Mouse (Mus musculus) layer of hippocampus, adult 9-10 months (tissue): ENCODE results near the gene Ggnbp2.

Experiments used
- DNase-seq: peaks from one replicate; pipeline ENCODE4 v3.0.0; 2022; ENCODE audit warnings: low spot score

Ggnbp2 gene

GRCm38 (mm10) chr11:84825261-84825807 is 45.3 kb downstream of the Ggnbp2 start:
- no peak for DNase-seq

- DNase-seq, result no peak
Observed at GRCm38 (mm10) chr11:84823484-84823897, 47.1 kb downstream of the Ggnbp2 start.

- no peak for DNase-seq
Observed at GRCm38 (mm10) chr11:84822487-84822886, 48.1 kb downstream of the Ggnbp2 start.

GRCm38 (mm10) chr11:84821131-84821770 is 49.4 kb downstream of the Ggnbp2 start:
- DNase-seq, result no peak

GRCm38 (mm10) chr11:84818961-84819692 is 51.5 kb downstream of the Ggnbp2 start, which contains the start of gene Mrm1:
Mrm1 (minus strand) TSS chr11:84819515.
- peak; percentile 84 for DNase-seq

GRCm38 (mm10) chr11:84818085-84818960 is 52.3 kb downstream of the Ggnbp2 start:
- DNase-seq, result peak; percentile 48

GRCm38 (mm10) chr11:84817362-84817761 is 53.3 kb downstream of the Ggnbp2 start:
- no peak for DNase-seq

GRCm38 (mm10) chr11:84813724-84814510 is 56.7 kb downstream of the Ggnbp2 start:
- peak; percentile 65 for DNase-seq

GRCm38 (mm10) chr11:84804373-84804772 is 66.2 kb downstream of the Ggnbp2 start:
- no peak for DNase-seq

GRCm38 (mm10) chr11:84797627-84798353 is 72.8 kb downstream of the Ggnbp2 start:
- no peak for DNase-seq

GRCm38 (mm10) chr11:84797026-84797425 is 73.6 kb downstream of the Ggnbp2 start:
- DNase-seq, result no peak

- DNase-seq, result peak; percentile 57
Observed at GRCm38 (mm10) chr11:84794496-84795113, 76.0 kb downstream of the Ggnbp2 start.

- no peak for DNase-seq
Observed at GRCm38 (mm10) chr11:84793545-84793944, 77.1 kb downstream of the Ggnbp2 start.

GRCm38 (mm10) chr11:84790383-84790782 is 80.2 kb downstream of the Ggnbp2 start:
- DNase-seq, result no peak
